Mouse (Mus musculus): ENCODE measurements around the gene 1110051M20Rik. TPM values are rescaled to one million over a fixed set of nuclear protein-coding genes. Genes with fewer than 3 reads are reported as not detected.

Gene 1110051M20Rik
- total RNA-seq, 2 experiments from 2014 or later, result 19.3 TPM

GRCm38 (mm10) chr2:91348936-91349335 is 95.6 kb downstream of the 1110051M20Rik start:
- DNase-seq, result no peak

- no peak for DNase-seq
Observed at GRCm38 (mm10) chr2:91345644-91346043, 98.9 kb downstream of the 1110051M20Rik start.

- no peak for DNase-seq
Observed at GRCm38 (mm10) chr2:91339591-91339990, 104.9 kb downstream of the 1110051M20Rik start.

GRCm38 (mm10) chr2:91335128-91335527 is 109.4 kb downstream of the 1110051M20Rik start:
- DNase-seq, result peak in 1 of 2 experiments; percentile 11

- no peak for DNase-seq
Observed at GRCm38 (mm10) chr2:91331051-91331843, 113.3 kb downstream of the 1110051M20Rik start.

- DNase-seq, result no peak
Observed at GRCm38 (mm10) chr2:91329996-91330738, 114.3 kb downstream of the 1110051M20Rik start.

- no peak for DNase-seq
Observed at GRCm38 (mm10) chr2:91328729-91329125, 115.8 kb downstream of the 1110051M20Rik start.

GRCm38 (mm10) chr2:91327968-91328728 is 116.4 kb downstream of the 1110051M20Rik start:
- no peak for DNase-seq

GRCm38 (mm10) chr2:91326746-91327350 is 117.7 kb downstream of the 1110051M20Rik start:
- DNase-seq, result no peak

- no peak for DNase-seq
Observed at GRCm38 (mm10) chr2:91324761-91325421, 119.6 kb downstream of the 1110051M20Rik start.

GRCm38 (mm10) chr2:91324346-91324745 is 120.2 kb downstream of the 1110051M20Rik start:
- DNase-seq, result no peak

- no peak for DNase-seq
Observed at GRCm38 (mm10) chr2:91322490-91322889, 122.0 kb downstream of the 1110051M20Rik start.

- no peak for DNase-seq
Observed at GRCm38 (mm10) chr2:91321923-91322322, 122.6 kb downstream of the 1110051M20Rik start.

GRCm38 (mm10) chr2:91320559-91321529 is 123.7 kb downstream of the 1110051M20Rik start:
- DNase-seq, result no peak

- no peak for DNase-seq
Observed at GRCm38 (mm10) chr2:91314184-91314583, 130.3 kb downstream of the 1110051M20Rik start.

- DNase-seq, result peak; percentile 53 to 65
Observed at GRCm38 (mm10) chr2:91312578-91313311, 131.8 kb downstream of the 1110051M20Rik start.

GRCm38 (mm10) chr2:91309546-91309945 is 135.0 kb downstream of the 1110051M20Rik start:
- DNase-seq, result no peak

- DNase-seq, result no peak
Observed at GRCm38 (mm10) chr2:91308680-91309079, 135.8 kb downstream of the 1110051M20Rik start.

GRCm38 (mm10) chr2:91306589-91306988 is 137.9 kb downstream of the 1110051M20Rik start:
- no peak for DNase-seq

Data from adrenal gland, postnatal 36 days (tissue).